Mouse (Mus musculus): Measurements from ENCODE around the gene Psen1. TPM values are rescaled to one million over a fixed set of nuclear protein-coding genes. Genes with fewer than 3 reads are reported as not detected.
A peak's percentile ranks its signal among the peaks of the same experiment; 100 is the strongest.

Gene Psen1
- total and polyA plus RNA-seq, 2 experiments from 2014 or later: 51.7 to 58.0 TPM

DNA sequence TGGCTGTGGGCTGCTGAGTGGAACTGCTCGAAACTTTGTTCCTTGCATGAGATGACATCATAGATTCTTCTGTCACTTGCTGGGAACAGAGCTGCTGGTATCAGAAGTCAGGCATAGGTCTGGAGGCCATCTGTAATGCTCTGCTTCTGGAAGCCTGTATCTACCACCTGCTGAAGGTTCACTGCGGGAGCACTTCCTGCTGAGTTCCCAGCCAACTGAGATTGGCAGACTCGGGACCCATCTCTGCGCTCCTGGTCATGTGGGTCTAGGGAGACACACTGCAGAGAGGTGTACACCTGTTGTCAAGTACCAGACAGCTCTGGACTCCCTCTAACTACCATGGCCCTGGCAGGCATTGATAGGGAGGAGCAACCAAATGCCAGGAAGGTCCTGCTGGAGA is 54.9 kb downstream of the Psen1 start:
- Histone ChIP-seq H3K9me3 (ENCODE audit: low read length) (no peaks in the 10 kb centered on the region), H3K4me1 (ENCODE audit: insufficient read depth) (no peaks in the 10 kb centered on the region), H3K36me3 (ENCODE audit: insufficient read depth) (0 out of 2 replicates have a peak, but pooled peaks cover 2% of the 10 kb centered on the region), H3K27me3 (ENCODE audit: insufficient read depth, low read length) (no peaks in the 10 kb centered on the region), H3K9ac (no peak overlapping the region), H3K4me3 (ENCODE audit: low read depth, low read length) (no peak overlapping the region), H3K4me2 (ENCODE audit: low read depth) (no peak overlapping the region), H3K27ac (ENCODE audit: low read depth, low read length) (no peak overlapping the region)
- DNase-seq (no peak), ATAC-seq (no peak)
- 85% methylated on average over 4 of the region's 4 CpGs for WGBS
- no peak for TF ChIP-seq CTCF (IDR thresholded peaks at IDR 0.05; ENCODE audit: low read depth)

DNA sequence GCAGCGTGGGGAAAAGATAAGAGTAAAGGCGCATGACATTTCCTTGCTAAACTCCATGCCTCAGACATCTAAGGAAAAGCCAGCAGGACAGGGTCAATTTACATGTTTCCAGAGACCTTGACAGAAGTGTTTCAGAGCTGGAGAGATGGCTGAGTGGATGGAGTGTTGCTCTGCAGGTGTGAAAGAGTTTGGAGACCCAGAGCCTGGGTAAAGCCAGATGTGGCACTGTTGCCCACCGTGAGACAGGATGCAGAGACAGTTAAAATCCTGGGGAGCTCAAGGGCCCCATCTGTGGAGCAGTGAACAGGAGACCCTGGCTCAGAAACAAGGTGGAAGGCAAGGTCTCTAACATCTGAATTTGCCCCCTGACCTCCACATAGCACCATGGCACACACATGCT is 55.8 kb downstream of the Psen1 start:
- no peak for ATAC-seq
- Histone ChIP-seq H3K9ac (no peak overlapping the region), H3K4me2 (ENCODE audit: low read depth) (no peak overlapping the region), H3K9me3 (ENCODE audit: low read length) (no peaks in the 10 kb centered on the region), H3K4me3 (ENCODE audit: low read depth, low read length) (no peak overlapping the region), H3K36me3 (ENCODE audit: insufficient read depth) (no peaks in the 10 kb centered on the region), H3K4me1 (ENCODE audit: insufficient read depth) (no peaks in the 10 kb centered on the region), H3K27ac (ENCODE audit: low read depth, low read length) (no peak overlapping the region), H3K27me3 (ENCODE audit: insufficient read depth, low read length) (no peaks in the 10 kb centered on the region)
- DNase-seq: no peak
- WGBS: 85% methylated on average over 3 of the region's 3 CpGs
- no peak for TF ChIP-seq CTCF (IDR thresholded peaks at IDR 0.05; ENCODE audit: low read depth)

DNA sequence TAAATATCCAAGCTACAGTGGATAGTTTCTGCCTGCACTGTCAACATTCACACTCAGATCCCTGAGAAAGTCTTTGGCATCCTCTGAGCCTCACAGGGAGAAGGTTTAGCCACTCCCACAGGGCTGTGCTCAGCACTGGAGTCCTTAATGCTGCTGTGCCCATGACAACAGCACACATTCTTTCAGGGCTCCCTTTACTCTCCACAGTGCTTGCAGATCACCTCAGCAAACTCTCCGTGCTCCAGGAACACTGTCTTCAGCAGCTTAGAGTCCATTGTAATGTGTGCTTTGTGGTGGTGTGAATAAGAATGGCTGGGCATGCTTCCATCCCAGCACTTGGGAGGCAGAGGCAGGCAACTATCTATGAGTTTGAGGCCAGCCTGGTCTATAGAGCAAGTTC is 61.2 kb downstream of the Psen1 start:
- Histone ChIP-seq H3K4me1 (ENCODE audit: insufficient read depth) (no peaks in the 10 kb centered on the region), H3K4me2 (ENCODE audit: low read depth) (no peak overlapping the region), H3K4me3 (ENCODE audit: low read depth, low read length) (no peak overlapping the region), H3K36me3 (ENCODE audit: insufficient read depth) (no peaks in the 10 kb centered on the region), H3K27me3 (ENCODE audit: insufficient read depth, low read length) (no peaks in the 10 kb centered on the region), H3K9me3 (ENCODE audit: low read length) (no peaks in the 10 kb centered on the region), H3K9ac (no peak overlapping the region), H3K27ac (ENCODE audit: low read depth, low read length) (no peak overlapping the region)
- 28% methylated on average over 1 of the region's 1 CpGs for WGBS
- DNase-seq (no peak), ATAC-seq (no peak)
- TF ChIP-seq CTCF (IDR thresholded peaks at IDR 0.05; ENCODE audit: low read depth): no peak

DNA sequence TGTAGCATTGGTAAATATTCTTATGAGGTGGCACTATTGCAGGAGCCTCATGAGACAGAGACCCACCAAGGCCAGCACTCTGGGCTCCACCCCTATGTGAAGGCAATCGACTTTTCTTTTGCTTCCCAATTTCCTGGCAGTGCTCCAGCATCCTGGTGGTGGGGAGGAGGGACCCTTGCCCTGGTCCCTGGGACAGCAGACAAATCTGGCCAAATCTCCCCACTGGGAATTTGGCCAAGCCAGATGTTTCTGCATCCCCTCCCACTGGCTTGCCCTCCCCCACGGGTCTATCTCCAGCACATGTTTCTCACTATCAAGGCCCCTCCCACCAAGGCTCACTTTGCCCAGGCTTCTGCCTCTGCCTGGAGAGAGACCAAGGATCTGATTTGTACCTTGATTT is 64.5 kb downstream of the Psen1 start:
- TF ChIP-seq CTCF (IDR thresholded peaks at IDR 0.05; ENCODE audit: low read depth): no peak
- Histone ChIP-seq H3K27me3 (ENCODE audit: insufficient read depth, low read length) (no peaks in the 10 kb centered on the region), H3K9ac (no peak overlapping the region), H3K36me3 (ENCODE audit: insufficient read depth) (no peaks in the 10 kb centered on the region), H3K4me2 (ENCODE audit: low read depth) (no peak overlapping the region), H3K9me3 (ENCODE audit: low read length) (no peaks in the 10 kb centered on the region), H3K4me1 (ENCODE audit: insufficient read depth) (no peaks in the 10 kb centered on the region), H3K4me3 (ENCODE audit: low read depth, low read length) (no peak overlapping the region), H3K27ac (ENCODE audit: low read depth, low read length) (no peak overlapping the region)
- 42% methylated on average over 2 of the region's 2 CpGs for WGBS
- ATAC-seq: no peak
- DNase-seq: no peak

DNA sequence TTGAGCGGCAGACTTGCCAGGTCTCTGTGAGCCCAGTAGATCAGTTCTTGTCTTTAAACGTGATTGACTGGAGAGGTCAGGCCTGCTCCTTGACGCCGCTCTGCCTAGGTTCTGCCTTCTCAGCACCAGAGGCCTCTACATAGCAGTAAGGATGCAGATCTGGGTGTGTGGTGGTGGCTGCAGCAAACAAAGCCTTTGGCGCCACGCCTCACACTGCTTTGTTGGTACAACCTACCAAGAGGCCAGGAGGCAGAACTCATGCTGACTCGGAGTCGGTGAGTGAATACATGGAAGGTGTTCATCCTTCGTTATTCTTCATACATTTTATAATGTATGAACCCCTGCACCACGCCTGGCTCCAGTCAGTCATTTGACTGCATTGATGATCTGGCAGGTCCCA is 70.8 kb downstream of the Psen1 start:
- no peak overlapping the region for H3K4me2 ChIP-seq (ENCODE audit: low read depth)
- H3K9me3 ChIP-seq (ENCODE audit: low read length): no peaks in the 10 kb centered on the region
- no peak overlapping the region for H3K9ac ChIP-seq
- 0 out of 2 replicates have a peak, but pooled peaks cover 3% of the 10 kb centered on the region for H3K4me1 ChIP-seq (ENCODE audit: insufficient read depth)
- 67% methylated on average over 10 of the region's 10 CpGs for WGBS
- TF ChIP-seq CTCF (IDR thresholded peaks at IDR 0.05; ENCODE audit: low read depth): no peak
- no peaks in the 10 kb centered on the region for H3K36me3 ChIP-seq (ENCODE audit: insufficient read depth)
- H3K4me3 ChIP-seq (ENCODE audit: low read depth, low read length): no peak overlapping the region
- no peak for DNase-seq
- ATAC-seq: no peak
- no peak overlapping the region for H3K27ac ChIP-seq (ENCODE audit: low read depth, low read length)
- H3K27me3 ChIP-seq (ENCODE audit: insufficient read depth, low read length): no peaks in the 10 kb centered on the region

DNA sequence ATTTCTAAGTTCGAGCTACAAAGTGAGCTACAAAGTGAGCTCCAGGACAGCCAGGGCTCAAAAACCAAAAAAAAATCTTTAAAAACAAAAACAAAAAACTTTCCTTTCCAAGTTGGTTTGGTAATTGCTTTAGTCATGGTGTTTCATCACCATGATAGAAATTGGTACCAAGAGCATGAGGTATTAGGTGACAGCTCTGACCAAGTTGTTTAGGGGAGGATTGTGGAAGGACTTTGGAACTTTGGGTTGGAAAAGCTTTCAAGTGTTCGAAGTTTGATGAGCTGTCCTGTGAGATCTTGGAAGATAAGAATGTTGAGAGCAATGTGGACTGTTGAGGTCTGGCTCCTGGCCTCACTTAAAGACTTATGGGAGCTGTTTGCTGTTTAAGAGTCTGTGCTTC is 72.2 kb downstream of the Psen1 start:
- Histone ChIP-seq H3K4me1 (ENCODE audit: insufficient read depth) (peaks cover 7% of the 10 kb centered on the region; the same call in 1 of the 2 replicates), H3K27me3 (ENCODE audit: insufficient read depth, low read length) (no peaks in the 10 kb centered on the region), H3K4me3 (ENCODE audit: low read depth, low read length) (no peak overlapping the region), H3K4me2 (ENCODE audit: low read depth) (no peak overlapping the region), H3K27ac (ENCODE audit: low read depth, low read length) (no peak overlapping the region), H3K9me3 (ENCODE audit: low read length) (no peaks in the 10 kb centered on the region), H3K9ac (no peak overlapping the region), H3K36me3 (ENCODE audit: insufficient read depth) (no peaks in the 10 kb centered on the region)
- DNase-seq (no peak), ATAC-seq (no peak)
- TF ChIP-seq CTCF (IDR thresholded peaks at IDR 0.05; ENCODE audit: low read depth): no peak
- WGBS: 92% methylated on average over 2 of the region's 2 CpGs

DNA sequence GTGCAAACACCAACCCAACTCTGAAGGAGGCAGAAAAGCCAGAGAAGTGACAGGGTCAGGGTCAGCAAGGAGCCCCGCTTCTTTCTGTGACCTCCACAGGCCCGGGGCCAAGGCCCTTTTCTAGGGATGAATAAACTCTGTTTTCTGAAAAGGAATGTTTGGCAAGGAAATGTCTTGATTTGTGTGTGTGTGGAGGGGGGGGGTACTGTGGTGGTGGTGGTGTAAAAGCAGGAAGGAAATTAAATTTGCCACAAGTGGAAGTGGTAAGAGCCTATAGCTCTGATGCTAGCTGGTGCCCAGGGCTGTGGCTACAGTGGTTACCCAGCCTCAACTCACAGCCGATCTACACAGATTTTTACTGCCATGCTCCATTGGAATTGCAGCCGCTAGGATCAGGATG is 74.8 kb downstream of the Psen1 start:
- H3K9ac ChIP-seq: no peak overlapping the region
- WGBS: 10% methylated on average over 4 of the region's 4 CpGs
- H3K36me3 ChIP-seq (ENCODE audit: insufficient read depth): no peaks in the 10 kb centered on the region
- H3K9me3 ChIP-seq (ENCODE audit: low read length): no peaks in the 10 kb centered on the region
- DNase-seq (peak; percentile 15), ATAC-seq (no peak)
- peaks cover 7% of the 10 kb centered on the region; the same call in 1 of the 2 replicates for H3K4me1 ChIP-seq (ENCODE audit: insufficient read depth)
- TF ChIP-seq CTCF (IDR thresholded peaks at IDR 0.05; ENCODE audit: low read depth): no peak
- no peak overlapping the region for H3K4me2 ChIP-seq (ENCODE audit: low read depth)
- H3K27ac ChIP-seq (ENCODE audit: low read depth, low read length): no peak overlapping the region
- H3K27me3 ChIP-seq (ENCODE audit: insufficient read depth, low read length): no peaks in the 10 kb centered on the region
- no peak overlapping the region for H3K4me3 ChIP-seq (ENCODE audit: low read depth, low read length)

All from forebrain, postnatal 0 days (tissue).